Mouse (Mus musculus) bone marrow, adult 2 months (tissue): Measurements from ENCODE around the gene Smap1.

ENCODE experiments used
- CTCF ChIP-seq: fragments of 200-500 bp; IDR thresholded peaks from 2 replicates; pipeline ENCODE4 v1.5.1; 2011; ENCODE audit warnings: low read length, control low read depth; ENCODE audit not compliant: control insufficient read depth, insufficient read depth
- POLR2A ChIP-seq: fragments of 200-500 bp; IDR thresholded peaks from 2 replicates; pipeline ENCODE4 v1.6.1; 2011; ENCODE audit warnings: low read depth, mild to moderate bottlenecking, control low read depth, low read length, borderline replicate concordance; ENCODE audit not compliant: control insufficient read depth

DNA sequence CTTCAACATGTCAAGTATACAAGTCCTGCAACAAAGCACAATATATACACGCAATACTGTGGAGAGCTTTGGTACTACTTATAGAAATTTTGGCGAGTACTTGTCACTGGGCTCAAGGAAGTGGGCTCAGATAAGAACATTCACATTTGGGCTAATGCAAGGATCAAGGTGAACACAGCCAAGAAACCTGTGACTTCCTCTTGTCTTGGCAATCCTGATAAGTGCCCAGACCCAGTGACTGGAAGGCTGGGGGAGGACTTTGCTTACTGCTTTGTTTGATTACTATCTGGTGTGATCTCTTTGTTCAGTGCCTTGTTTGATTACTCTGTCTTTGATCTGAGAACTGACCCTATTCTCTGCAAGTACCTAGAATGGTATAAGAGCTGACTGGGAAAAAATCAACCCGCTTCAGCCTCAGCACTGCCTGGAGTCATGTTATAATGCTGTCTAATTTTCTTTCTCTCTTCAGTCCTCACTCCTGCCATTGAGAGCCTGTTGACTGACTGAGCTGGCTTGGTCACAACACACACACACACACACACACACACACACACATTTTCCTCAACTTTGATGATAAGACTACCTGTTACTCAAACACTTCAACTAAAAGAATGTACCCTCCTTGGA, 23.0 kb downstream of the Smap1 start:
- no peak for TF ChIP-seq CTCF
- no peak for TF ChIP-seq POLR2A
